Mouse (Mus musculus): Measurements from ENCODE around the gene Trim32.
A peak's percentile ranks its signal among the peaks of the same experiment; 100 is the strongest.

Gene Trim32

DNA sequence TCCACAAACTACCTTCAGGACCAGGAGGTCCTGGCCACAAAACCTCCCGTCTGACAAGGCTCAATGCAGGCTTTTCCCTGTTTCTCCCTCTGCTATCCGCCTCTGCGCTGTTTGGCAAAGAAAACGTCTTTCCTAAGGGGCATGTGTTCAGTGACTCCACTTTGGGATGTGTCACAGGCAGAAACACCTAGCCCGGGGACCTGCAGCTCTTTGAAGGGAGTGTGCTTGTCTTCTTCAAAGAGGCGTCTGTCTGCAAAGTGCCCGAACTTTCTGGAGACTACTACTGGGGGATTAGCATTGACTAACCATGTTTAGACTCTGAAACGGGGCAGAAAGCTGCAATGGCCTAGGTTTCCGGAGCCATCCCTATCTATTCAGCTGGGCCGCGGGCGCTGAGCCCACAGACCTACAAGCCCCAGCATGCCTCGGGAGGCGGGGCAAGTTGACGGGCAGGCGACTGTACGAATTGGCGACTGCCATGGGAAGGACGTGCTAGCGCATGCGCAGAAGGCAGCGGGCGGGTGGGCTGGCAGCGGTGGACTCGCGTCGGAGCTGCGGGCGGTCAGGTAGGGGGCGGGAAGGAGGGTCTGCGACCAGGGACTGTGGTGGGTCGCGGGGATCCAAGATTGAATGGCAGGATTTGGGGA, at the start of gene Trim32:
Gene Trim32, plus strand, starts transcription at position 483 of the 647 bp plus-strand sequence.
- DNase-seq (ENCODE audit: low read depth, low spot score), result peak; percentile 97

- no peak for DNase-seq (ENCODE audit: low read depth, low spot score)
These were observed 39.3 kb upstream of the Trim32 start for GRCm38 (mm10) chr4:65565493-65565892.

- no peak for DNase-seq (ENCODE audit: low read depth, low spot score)
These were observed 24.5 kb upstream of the Trim32 start for GRCm38 (mm10) chr4:65580254-65580653.

- DNase-seq (ENCODE audit: low read depth, low spot score), result no peak
These were observed 17.8 kb upstream of the Trim32 start for GRCm38 (mm10) chr4:65586947-65587346.

GRCm38 (mm10) chr4:65589780-65590179, 15.0 kb upstream of the Trim32 start:
- peak; percentile 34 for DNase-seq (ENCODE audit: low read depth, low spot score)

DNA sequence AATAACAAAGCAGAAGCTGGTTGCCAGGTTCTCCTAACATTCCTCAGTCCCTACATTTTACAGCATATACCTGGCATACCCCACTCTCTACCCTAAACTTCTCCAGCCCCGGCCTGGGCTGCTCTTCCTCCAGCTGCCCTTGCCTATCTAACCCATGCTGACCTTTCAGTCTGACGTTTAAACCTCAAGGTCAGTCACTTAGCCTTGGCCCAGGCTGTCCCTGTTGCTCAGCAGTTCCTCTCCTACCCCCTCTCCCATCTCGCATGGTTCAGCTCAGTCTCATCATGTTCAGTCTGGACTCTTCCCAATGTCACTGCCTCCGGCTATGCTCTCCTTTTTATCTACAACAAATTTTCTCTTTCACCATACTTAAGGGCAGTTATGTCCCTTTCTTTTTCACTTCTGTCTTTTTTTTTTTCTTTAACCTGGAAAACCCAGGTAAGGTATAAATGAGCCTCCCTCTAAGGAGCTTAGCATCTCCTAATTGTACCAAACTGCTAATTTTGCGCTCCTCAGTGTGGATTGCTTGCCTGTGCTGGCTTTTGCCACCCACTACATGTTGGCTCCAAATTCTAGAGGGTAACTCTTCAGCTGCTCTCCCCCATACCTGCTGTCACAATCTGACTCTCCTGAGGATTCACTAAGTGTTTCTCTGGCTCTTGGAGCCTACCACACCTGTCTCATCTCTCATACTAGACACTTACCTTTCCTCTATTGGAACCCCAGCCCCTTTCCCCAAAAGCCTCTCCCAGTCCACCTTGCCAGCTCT, 10.0 kb upstream of the Trim32 start:
- no peak for DNase-seq (ENCODE audit: low read depth, low spot score)

- no peak for DNase-seq (ENCODE audit: low read depth, low spot score)
These were observed 441 bp downstream of the Trim32 start for GRCm38 (mm10) chr4:65605151-65605702.

- DNase-seq (ENCODE audit: low read depth, low spot score), result no peak
These were observed 2.4 kb downstream of the Trim32 start for GRCm38 (mm10) chr4:65607184-65607631.

DNA sequence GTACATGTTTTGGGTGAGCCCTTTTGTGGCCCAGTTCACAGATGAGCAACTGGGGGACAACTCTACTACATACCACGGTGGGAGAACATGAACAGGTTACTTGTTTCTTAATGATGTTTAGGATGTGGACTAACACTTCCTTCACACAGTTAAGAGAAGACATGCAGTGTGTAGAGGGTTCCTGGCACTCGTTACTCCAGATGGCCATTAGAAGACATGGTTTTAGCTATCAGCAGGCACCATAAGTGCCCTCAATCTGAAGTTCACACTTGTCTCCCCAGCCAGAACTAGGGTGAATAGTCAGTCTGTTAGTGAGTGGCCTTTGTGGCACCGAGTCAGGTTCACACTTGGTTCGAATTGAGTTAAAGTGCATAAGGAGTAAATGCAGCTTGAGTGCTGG, 3.3 kb downstream of the Trim32 start:
- no peak for DNase-seq (ENCODE audit: low read depth, low spot score)

- no peak for DNase-seq (ENCODE audit: low read depth, low spot score)
These were observed 5.5 kb downstream of the Trim32 start for GRCm38 (mm10) chr4:65610329-65610728.

GRCm38 (mm10) chr4:65610896-65611295, 6.1 kb downstream of the Trim32 start:
- no peak for DNase-seq (ENCODE audit: low read depth, low spot score)

DNA sequence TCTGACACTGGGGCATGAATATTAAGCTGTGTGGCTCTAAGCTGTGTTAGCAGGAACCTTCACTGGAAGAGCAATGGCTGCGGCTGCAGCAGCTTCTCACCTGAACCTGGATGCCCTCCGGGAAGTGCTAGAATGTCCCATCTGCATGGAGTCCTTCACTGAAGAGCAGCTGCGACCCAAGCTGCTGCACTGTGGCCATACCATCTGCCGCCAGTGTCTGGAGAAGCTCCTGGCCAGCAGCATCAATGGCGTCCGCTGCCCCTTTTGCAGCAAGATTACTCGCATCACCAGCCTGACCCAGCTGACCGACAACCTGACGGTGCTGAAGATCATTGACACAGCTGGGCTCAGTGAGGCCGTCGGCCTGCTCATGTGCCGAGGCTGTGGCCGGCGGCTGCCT, 8.3 kb downstream of the Trim32 start:
- no peak for DNase-seq (ENCODE audit: low read depth, low spot score)

- no peak for DNase-seq (ENCODE audit: low read depth, low spot score)
These were observed 15.3 kb downstream of the Trim32 start for GRCm38 (mm10) chr4:65620125-65620524.

DNA sequence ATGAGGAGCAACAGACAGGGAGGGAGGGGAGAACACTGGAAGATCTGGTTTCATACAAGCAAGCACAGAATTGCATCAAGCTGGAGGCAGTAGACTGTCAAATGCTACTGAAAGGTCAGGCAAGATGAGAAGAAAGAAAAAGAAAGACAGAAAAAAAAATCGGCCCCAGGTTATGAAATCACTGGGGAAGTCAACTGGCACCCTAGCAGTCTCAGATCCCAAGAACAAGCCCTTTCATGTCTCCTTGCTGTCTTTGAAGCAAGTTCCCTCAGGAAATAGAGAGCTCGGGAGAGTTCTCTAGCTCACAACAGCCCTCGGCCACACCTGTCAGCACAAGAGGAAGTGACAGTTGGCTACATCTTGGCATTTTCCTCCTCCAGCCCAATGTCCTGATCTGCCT, 33.4 kb downstream of the Trim32 start:
- DNase-seq (ENCODE audit: low read depth, low spot score), result no peak

DNA sequence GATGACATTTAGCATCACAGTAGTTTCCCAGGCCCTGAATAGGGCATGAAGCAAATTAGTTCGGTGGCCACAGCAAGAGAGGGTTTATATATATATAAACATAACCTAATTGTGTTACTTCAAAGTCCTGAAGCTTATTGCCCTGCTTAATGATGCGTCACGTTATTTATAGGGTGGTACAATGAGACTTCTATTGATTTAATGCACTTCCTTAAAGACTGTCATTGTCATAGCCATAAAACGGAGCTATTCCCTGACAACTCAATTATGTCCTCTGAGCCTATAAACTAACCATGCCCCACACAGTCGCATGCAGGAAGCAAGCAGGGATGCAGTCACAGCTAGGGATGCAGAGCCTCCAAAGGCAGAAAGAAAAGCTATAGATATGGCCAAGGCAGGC, 37.8 kb downstream of the Trim32 start:
- DNase-seq (ENCODE audit: low read depth, low spot score), result no peak

DNA sequence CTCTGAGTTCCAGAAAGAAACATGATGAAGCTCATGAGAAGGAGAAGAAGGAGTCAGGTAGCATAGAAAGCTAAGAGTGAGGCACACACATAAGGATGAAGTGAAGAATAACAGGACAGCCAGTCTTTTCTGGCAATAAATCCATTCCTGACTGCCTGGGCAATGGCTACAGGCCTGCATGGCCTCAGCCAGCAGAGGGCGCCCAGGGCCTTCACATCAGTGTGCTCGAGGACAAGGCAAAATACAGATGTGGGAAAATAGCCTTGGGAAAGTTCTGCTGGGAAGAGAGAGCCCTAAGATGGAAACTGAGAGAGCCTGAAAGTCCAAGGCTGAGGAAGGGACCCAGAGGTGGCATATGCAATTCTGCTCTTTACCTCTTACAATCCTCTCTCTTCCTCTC, 49.9 kb downstream of the Trim32 start:
- peak; percentile 32 for DNase-seq (ENCODE audit: low read depth, low spot score)

DNA sequence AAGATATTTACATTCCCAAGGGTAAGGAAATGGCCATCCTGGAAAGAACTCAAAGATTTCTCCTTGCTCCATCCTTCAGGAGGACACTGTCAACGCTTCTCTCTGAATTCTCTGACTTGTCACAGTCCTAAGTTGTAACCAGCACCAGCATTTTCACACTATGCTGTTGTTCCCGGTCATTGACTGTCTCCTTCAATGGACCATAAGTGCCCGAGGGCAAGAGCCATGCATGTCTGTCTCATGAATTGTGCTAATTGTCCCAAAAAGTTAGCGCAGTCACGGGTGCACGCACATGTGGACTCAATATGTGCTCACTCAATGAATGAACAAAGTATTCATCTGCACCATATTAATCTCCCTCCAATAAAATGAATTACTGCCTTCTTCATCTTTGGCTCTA, 58.4 kb downstream of the Trim32 start:
- no peak for DNase-seq (ENCODE audit: low read depth, low spot score)

Measured in skeletal muscle tissue, adult 2 months (tissue).